Mouse (Mus musculus) forebrain, embryonic 15.5 days (tissue): ENCODE results near the gene Bmx. TPM values are rescaled to one million over a fixed set of nuclear protein-coding genes. Genes with fewer than 3 reads are reported as not detected.

ENCODE experiments used
- ATAC-seq: fragments of 200-750 bp; cut with Nextera tagmentation; replicated peaks from 2 replicates; pipeline ENCODE4 v1.8.0; 2017; ENCODE audit warnings: mild to moderate bottlenecking, moderate TSS enrichment, moderate library complexity
- H3K27ac ChIP-seq: fragments of 300-500 bp; sonication (generic); replicated peaks from 2 replicates; pipeline ENCODE4 v1.5.1; 2015; ENCODE audit warnings: mild to moderate bottlenecking, inconsistent platforms
- H3K27me3 ChIP-seq: fragments of 300-500 bp; sonication (generic); 2 replicates; pipeline ENCODE4 v1.6.1; 2015; ENCODE audit warnings: inconsistent platforms
- H3K36me3 ChIP-seq: fragments of 300-500 bp; sonication (generic); 2 replicates; pipeline ENCODE4 v1.6.1; 2015; ENCODE audit warnings: mild to moderate bottlenecking, inconsistent platforms
- H3K4me1 ChIP-seq: fragments of 300-500 bp; sonication (generic); 2 replicates; pipeline ENCODE4 v1.6.1; 2015; ENCODE audit warnings: inconsistent platforms
- H3K4me2 ChIP-seq: fragments of 300-500 bp; sonication (generic); replicated peaks from 2 replicates; pipeline ENCODE4 v1.6.1; 2015; ENCODE audit warnings: mild to moderate bottlenecking, inconsistent platforms
- H3K4me3 ChIP-seq: fragments of 300-500 bp; sonication (generic); 2 replicates; pipeline ENCODE4 v1.5.1; 2015; ENCODE audit warnings: mild to moderate bottlenecking, inconsistent platforms
- H3K9ac ChIP-seq: fragments of 300-500 bp; sonication (generic); replicated peaks from 2 replicates; pipeline ENCODE4 v1.6.1; 2015; ENCODE audit warnings: mild to moderate bottlenecking, inconsistent platforms
- H3K9me3 ChIP-seq: fragments of 300-500 bp; sonication (generic); 2 replicates; pipeline ENCODE4 v1.6.1; 2016; ENCODE audit warnings: inconsistent platforms
- WGBS: fragments of 180-500 bp; shearing (Covaris S2); methylation state at CpG from one replicate; pipeline ENCODE4 v1.1.7; 2015; ENCODE audit warnings: mixed read lengths; 5-methylcytosine and 5-hydroxymethylcytosine counted together
- polyA plus RNA-seq: library from polyadenylated mRNA; unstranded; fragments of >200 nt; fragmentation: Nextera tagmentation; extraction: Ambion mirVana; gene quantifications from 2 replicates; pipeline ENCODE4 v1.2.1, GENCODE M21; 2015

Bmx gene
- polyA plus RNA-seq, 1 experiment from 2014 or later, result 0.08 TPM

DNA sequence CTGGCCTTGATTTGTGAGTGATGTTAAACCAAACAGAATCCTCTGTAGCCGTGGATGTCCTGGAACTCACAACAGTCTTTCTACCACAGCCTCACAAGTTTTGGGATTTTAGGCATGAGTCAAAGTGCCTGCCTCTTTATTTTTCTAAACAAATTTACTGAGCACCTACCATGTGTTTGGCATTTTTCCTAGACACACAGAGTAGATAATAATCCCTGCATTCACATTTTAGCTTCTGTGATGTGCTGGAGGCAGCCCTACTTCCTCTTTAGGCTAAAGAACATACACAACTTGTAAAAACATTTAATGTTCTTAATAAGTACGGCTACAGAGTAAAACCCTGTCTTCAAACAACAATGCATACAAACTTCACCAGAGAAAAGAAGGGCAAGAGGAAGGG lies 87.0 kb downstream of the Bmx start:
- H3K36me3 ChIP-seq, result no peaks in the 10 kb centered on the region
- ATAC-seq, result no peak
- no peaks in the 10 kb centered on the region for H3K4me1 ChIP-seq
- WGBS, result 78% methylated on average over 2 of the region's 2 CpGs
- no peak overlapping the region for H3K4me2 ChIP-seq
- no peak overlapping the region for H3K4me3 ChIP-seq
- H3K27me3 ChIP-seq, result no peaks in the 10 kb centered on the region
- no peaks in the 10 kb centered on the region for H3K9me3 ChIP-seq
- no peak overlapping the region for H3K9ac ChIP-seq
- H3K27ac ChIP-seq, result no peak overlapping the region

- H3K9ac ChIP-seq, result no peak overlapping the region
- no peak for ATAC-seq
- H3K4me2 ChIP-seq, result no peak overlapping the region
- 90% methylated on average over 1 of the region's 1 CpGs for WGBS
- no peaks in the 10 kb centered on the region for H3K27me3 ChIP-seq
- H3K9me3 ChIP-seq, result no peaks in the 10 kb centered on the region
- H3K4me1 ChIP-seq, result no peaks in the 10 kb centered on the region
- H3K27ac ChIP-seq, result no peak overlapping the region
- no peaks in the 10 kb centered on the region for H3K36me3 ChIP-seq
- H3K4me3 ChIP-seq, result no peak overlapping the region
Observed at GRCm38 (mm10) chrX:164164681-164165080, 93.3 kb downstream of the Bmx start.

- WGBS, result 84% methylated on average over 5 of the region's 5 CpGs
- H3K27me3 ChIP-seq, result no peaks in the 10 kb centered on the region
- no peak overlapping the region for H3K4me2 ChIP-seq
Observed at GRCm38 (mm10) chrX:164154594-164154993, 103.4 kb downstream of the Bmx start.

GRCm38 (mm10) chrX:164153606-164154005 lies 104.4 kb downstream of the Bmx start:
- ATAC-seq, result no peak
- Histone ChIP-seq H3K9ac (no peak overlapping the region), H3K9me3 (no peaks in the 10 kb centered on the region), H3K4me3 (no peak overlapping the region), H3K27me3 (no peaks in the 10 kb centered on the region), H3K36me3 (no peaks in the 10 kb centered on the region), H3K4me1 (no peaks in the 10 kb centered on the region), H3K27ac (no peak overlapping the region), H3K4me2 (no peak overlapping the region)

More at GRCm38 (mm10) chrX:164154594-164154993, 103.4 kb downstream of the Bmx start:
- Histone ChIP-seq H3K36me3 (no peaks in the 10 kb centered on the region), H3K9me3 (no peaks in the 10 kb centered on the region), H3K4me3 (no peak overlapping the region), H3K27ac (no peak overlapping the region), H3K4me1 (no peaks in the 10 kb centered on the region), H3K9ac (no peak overlapping the region)
- ATAC-seq, result no peak

GRCm38 (mm10) chrX:164152703-164153102 lies 105.3 kb downstream of the Bmx start:
- Histone ChIP-seq H3K27ac (no peak overlapping the region), H3K36me3 (no peaks in the 10 kb centered on the region), H3K4me3 (no peak overlapping the region), H3K9ac (no peak overlapping the region), H3K27me3 (no peaks in the 10 kb centered on the region), H3K4me1 (no peaks in the 10 kb centered on the region), H3K4me2 (no peak overlapping the region), H3K9me3 (no peaks in the 10 kb centered on the region)
- WGBS, result 80% methylated on average over 2 of the region's 2 CpGs
- no peak for ATAC-seq

DNA sequence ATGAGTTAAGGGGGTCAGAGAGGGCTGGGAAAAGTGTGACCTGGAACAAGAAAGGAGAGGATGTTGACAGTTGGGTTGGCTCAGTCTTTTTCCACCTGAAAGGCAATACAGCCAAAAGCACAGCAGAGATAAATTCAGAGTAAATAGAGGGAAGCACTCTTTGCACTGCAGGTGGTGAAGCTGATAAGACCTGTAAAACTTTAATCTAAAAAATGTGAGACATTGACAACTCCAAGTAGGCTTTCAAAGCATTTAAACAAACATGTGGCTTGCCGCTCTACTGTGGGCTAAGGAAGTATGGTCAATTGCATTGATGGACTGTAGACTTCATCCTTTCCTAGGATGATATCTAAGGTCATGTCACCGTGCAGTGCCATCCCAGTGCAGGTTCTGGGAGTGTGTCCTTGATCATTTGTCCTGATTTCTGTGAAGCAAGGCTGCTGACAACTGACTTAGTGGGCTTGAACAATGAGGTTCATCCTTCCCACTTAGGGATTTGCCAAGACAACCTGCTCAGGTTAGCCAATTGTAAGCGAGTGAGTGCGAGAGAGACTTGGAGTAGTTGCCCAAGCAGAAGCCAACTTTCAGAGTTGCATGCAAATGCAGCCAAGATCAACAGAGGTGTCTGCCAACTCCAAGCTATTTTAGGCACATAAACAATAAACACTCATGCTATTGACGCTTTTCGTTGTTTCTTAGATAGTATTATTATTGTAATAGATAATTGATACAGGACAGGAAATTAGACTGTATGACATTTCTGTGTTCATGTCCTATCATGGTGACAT lies 112.3 kb downstream of the Bmx start:
- WGBS, result 85% methylated on average over 6 of the region's 6 CpGs
- no peaks in the 10 kb centered on the region for H3K36me3 ChIP-seq
- H3K4me2 ChIP-seq, result no peak overlapping the region
- H3K4me3 ChIP-seq, result no peak overlapping the region
- no peak for ATAC-seq
- no peaks in the 10 kb centered on the region for H3K4me1 ChIP-seq
- H3K9ac ChIP-seq, result no peak overlapping the region
- H3K27me3 ChIP-seq, result no peaks in the 10 kb centered on the region
- H3K27ac ChIP-seq, result no peak overlapping the region
- no peaks in the 10 kb centered on the region for H3K9me3 ChIP-seq

Other genes starting within 250 kb of the Bmx start
- gene Car5b, start 230.2 kb downstream of the Bmx start, polyA plus RNA-seq, result 0.29 and 0.40 TPM in 2 replicates
- 28.8 and 30.9 TPM in 2 replicates for gene Siah1b, start 181.7 kb downstream of the Bmx start, polyA plus RNA-seq
- 0.14 and 0.18 TPM in 2 replicates for gene Cltrn, start 169.4 kb downstream of the Bmx start, polyA plus RNA-seq
- gene Ace2, start 118.9 kb downstream of the Bmx start, polyA plus RNA-seq, result 0.06 and 0.15 TPM in 2 replicates
- 2.4 and 3.6 TPM in 2 replicates for gene Pir, start 11.2 kb upstream of the Bmx start, polyA plus RNA-seq
- 0.52 and 0.95 TPM in 2 replicates for gene Vegfd, start 115.2 kb upstream of the Bmx start, polyA plus RNA-seq
- gene Piga, start 161.6 kb upstream of the Bmx start, polyA plus RNA-seq, result 8.0 and 8.5 TPM in 2 replicates
- gene Asb11, start 178.8 kb upstream of the Bmx start, polyA plus RNA-seq, result 0.13 TPM in 1 of 2 replicates, not detected in the other
- not detected in 2 replicates for gene Asb9, start 248.1 kb upstream of the Bmx start, polyA plus RNA-seq